Mouse (Mus musculus): ENCODE results near the gene Usp7. TPM values are rescaled to one million over a fixed set of nuclear protein-coding genes. Genes with fewer than 3 reads are reported as not detected.

Gene Usp7
- total and polyA plus RNA-seq, 3 experiments = 9.6 to 128 (median 83.9) TPM

Other genes with a start within 250 kb of the Usp7 start
- 10 to 100 TPM; 48.1 to 53.8 TPM for gene Pmm2, start 154.6 kb downstream of the Usp7 start, total RNA-seq (2021)
- 54.1 and 75.1 TPM in 2 replicates for gene Pmm2, start 154.6 kb downstream of the Usp7 start, polyA plus RNA-seq (2012; rRNA removed)
- gene Tmem186, start 154.6 kb downstream of the Usp7 start, total RNA-seq (2021) = 10 to 100 TPM; 15.3 to 22.1 TPM
- gene Tmem186, start 154.6 kb downstream of the Usp7 start, polyA plus RNA-seq (2012; rRNA removed) = 15.6 and 16.2 TPM in 2 replicates
- gene Carhsp1, start 120.2 kb downstream of the Usp7 start, total RNA-seq (2021) = 100 to 1,000 TPM in 1 of 2 experiments, 10 to 100 TPM in 1; 52.0 to 120 TPM
- 233 and 404 TPM in 2 replicates for gene Carhsp1, start 120.2 kb downstream of the Usp7 start, polyA plus RNA-seq (2012; rRNA removed)
- gene Gm5767, start 111.5 kb downstream of the Usp7 start, total RNA-seq (2021) = not detected
- 0.25 and 0.29 TPM in 2 replicates for gene Gm5767, start 111.5 kb downstream of the Usp7 start, polyA plus RNA-seq (2012; rRNA removed)
- gene 1810013L24Rik, start 37.8 kb upstream of the Usp7 start, total RNA-seq (2021) = 10 to 100 TPM; 75.7 to 77.0 TPM
- 12.8 and 14.9 TPM in 2 replicates for gene 1810013L24Rik, start 37.8 kb upstream of the Usp7 start, polyA plus RNA-seq (2012; rRNA removed)

All from adrenal gland, adult 2 months (tissue).